Mouse (Mus musculus): Measurements from ENCODE around the gene Gm9803.
A peak's percentile ranks its signal among the peaks of the same experiment; 100 is the strongest.
"Not testable (repeated sequence)": the region's sequence is repeated elsewhere in the genome, so short reads cannot be mapped to it uniquely, and the experiment has no call there.

Gene Gm9803

DNA sequence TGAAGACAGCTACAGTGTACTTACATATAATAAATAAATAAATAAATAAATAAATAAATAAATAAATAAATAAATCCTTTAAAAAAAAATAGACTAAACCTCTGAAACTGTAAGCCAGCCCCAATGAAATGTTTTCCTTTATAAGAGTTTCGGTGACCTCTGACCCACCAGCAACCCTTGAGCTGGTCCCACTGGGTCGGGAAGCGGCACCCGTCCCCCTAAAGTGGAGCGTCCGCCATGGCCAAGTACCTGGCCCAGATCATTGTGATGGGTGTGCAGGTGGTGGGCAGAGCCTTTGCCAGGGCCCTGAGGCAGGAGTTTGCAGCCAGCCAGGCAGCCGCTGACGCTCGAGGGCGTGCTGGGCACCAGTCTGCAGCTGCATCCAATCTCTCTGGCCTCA lies at the start of gene Gm9803:
Gene Gm9803 (plus strand): TSS at position 154 of the 400 bp plus-strand sequence.
- not testable (repeated sequence) for DNase-seq

DNA sequence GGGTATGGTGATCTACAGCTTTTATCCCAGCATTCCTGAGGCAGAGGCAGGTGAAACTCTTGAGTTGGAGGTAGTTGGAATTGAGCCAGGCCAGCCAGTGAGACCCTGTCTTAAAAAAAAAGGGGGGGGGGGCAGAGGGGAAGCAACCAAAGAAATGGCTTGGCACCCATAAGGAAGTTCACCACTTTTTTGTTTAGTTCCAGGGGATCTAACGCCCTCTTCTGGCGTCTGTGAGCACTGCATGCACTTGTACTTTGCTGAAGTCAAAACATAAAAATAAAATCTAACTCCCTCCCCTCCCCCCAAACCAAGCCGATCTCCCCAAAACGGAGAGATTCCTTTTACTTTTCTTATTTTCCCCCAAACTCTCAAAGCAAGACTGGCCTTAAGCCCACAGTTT lies 48.5 kb upstream of the Gm9803 start:
- no peak for DNase-seq

- DNase-seq, result peak; percentile 60
Observed at GRCm38 (mm10) chr10:43477459-43477858, 46.4 kb upstream of the Gm9803 start.

DNA sequence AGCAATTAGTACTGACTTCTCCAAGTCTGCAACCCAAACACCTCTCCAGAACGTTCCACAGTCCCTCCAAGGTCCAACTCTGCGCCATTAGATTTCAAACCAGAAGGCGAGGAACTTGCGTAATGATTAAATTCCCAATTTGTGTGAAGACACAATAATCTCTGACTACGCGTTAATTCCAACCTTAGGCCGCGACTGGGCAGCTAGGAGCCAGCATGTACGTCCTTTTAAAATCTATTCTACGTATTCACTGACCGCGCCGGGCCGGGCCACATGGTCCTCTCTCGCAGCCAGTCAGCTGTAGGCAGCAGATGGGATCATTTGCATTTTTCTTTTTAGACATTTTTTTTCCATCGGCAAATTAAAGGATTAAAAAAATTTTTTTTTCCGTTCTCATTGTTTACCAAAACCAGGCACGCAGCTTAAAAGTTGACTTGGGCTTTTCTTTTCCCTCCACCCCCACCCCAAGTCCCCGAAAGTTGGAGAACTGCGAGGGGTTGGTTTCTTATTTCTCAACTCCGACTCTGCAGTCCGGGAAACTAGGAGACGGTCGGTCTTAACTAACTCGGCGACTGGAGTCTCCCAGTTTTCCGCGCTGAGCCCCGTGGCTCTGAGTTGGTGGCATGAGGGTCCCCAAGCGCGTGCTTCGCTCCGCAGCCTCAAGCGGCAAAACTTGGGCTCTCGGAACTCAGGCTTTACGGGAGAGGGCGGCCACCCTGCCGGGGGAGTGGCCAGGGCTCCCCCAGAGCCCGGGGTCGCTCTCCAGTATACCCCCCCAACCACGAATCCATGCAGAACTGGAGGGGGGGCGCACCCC lies 45.8 kb upstream of the Gm9803 start:
- peak; percentile 88 for DNase-seq

DNA sequence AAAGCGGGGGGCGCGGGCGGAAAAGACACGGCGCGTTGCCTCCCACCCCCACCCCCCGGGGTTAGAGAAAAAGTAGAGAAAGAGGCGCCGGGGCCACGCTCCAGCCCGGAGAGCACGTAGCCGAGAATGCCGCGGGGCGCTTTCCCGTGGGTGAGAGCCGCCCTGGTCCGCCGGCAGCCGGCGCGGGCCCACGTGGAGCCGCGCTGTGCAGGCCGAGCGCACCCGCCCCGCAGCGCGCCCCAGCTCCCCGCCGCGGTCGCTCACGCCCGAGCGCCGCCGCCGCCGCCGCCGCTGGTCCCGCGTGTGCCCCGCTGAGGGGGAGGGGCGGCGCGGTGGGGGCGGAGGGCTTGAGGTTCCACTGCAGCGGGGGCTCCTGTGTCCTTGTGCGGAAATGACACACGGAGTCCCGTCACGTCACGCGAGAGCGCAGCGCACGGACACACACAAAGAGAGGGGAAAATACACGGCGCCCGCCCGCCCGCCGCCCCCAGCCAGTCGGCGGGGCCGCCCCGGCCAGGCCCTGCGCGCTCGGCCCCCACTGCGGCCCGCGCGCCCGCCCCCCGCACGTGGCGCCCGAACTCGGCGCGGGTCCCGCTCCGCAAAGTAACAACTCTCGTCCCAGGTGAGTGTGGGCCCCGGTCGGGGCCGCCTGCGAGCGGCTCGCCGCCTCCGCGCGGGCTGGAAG lies 45.0 kb upstream of the Gm9803 start, which contains the start of gene Bend3:
Gene Bend3 (plus strand): TSS at position 81 of the 685 bp plus-strand sequence.
- peak; percentile 78 for DNase-seq

- DNase-seq, result peak; percentile 92
Observed at GRCm38 (mm10) chr10:43479436-43480157, 44.3 kb upstream of the Gm9803 start.

DNA sequence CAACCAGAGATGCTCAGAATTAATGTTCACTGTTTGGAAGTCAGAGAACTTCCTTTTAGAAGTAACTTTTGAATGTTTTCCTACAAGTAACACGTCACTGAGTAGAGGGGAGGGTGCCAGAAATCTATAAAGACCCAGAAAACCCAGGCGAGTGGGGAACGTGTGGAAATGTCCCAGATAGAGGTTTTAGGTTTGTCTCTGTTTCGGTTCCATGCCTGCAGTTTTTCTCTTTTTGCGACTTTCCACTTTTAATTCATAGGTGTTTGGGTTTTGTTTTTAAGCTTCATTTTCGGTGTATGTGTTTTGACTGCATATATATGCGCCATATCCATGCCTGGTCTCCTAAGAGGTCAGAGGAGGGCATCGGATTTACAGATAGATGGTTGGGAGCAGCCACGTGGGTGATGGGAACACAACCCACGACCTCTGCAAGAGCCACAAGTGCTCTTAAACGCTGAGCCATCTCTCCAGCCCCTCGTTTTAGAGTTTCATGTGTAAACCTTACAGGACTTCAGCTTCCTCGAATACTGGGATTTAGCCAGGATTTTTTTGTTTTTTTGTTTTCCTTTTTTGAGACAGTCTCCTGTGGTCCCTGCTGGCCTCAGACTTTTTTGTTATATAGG lies 43.5 kb upstream of the Gm9803 start:
- peak; percentile 20 for DNase-seq

GRCm38 (mm10) chr10:43481179-43481578 lies 42.7 kb upstream of the Gm9803 start:
- no peak for DNase-seq

- no peak for DNase-seq
Observed at GRCm38 (mm10) chr10:43482021-43482420, 41.9 kb upstream of the Gm9803 start.

- DNase-seq, result peak; percentile 45
Observed at GRCm38 (mm10) chr10:43483426-43483995, 40.4 kb upstream of the Gm9803 start.

GRCm38 (mm10) chr10:43485751-43486268 lies 38.1 kb upstream of the Gm9803 start:
- DNase-seq, result no peak

DNA sequence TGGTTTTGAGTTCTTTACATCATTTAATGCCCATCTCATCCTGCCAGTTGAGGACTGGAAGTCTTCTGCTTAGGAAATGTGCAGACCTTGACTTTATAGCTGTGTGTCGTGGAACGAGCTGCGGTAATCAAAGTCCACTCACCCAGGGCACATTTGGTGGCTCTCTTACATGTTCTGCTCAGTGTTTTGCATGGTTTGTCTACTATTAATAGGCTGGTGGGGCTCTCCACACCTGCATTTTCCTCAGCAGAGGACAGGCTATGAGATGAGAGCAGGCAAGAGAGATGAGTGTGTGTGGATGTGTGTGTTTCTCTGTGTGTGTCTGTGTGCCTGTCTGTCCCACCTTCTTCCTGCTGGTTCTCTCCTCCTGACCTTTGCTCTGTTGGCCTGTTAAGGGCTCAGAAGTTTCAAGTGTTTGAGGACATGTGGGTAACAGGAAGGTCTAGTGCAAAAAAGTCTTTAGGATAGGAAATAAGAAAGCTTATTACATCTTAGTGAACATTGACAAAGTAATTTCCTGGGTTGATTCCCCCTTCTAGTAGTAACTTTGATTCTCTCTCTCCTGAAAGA lies 36.4 kb upstream of the Gm9803 start:
- DNase-seq, result no peak

GRCm38 (mm10) chr10:43488258-43488657 lies 35.6 kb upstream of the Gm9803 start:
- DNase-seq, result no peak

DNA sequence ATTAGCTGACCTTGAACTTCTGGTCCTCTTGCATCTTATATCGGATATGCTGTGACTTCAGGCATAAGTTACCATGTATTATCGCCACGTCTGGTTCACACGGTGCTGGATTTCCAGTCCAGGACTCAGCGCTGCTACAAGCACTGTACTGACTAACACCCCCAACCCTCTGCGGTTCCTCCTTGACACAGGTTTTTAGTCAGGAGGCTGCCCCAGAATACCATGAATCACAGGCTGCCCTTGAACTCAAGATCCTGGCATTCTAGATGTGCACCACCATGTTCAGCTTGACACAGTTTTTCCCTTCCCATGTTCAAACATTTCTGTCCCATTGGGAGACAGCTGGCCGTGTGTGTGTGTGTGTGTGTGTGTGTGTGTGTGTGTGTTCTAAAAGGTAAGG lies 34.7 kb upstream of the Gm9803 start:
- DNase-seq, result no peak

DNA sequence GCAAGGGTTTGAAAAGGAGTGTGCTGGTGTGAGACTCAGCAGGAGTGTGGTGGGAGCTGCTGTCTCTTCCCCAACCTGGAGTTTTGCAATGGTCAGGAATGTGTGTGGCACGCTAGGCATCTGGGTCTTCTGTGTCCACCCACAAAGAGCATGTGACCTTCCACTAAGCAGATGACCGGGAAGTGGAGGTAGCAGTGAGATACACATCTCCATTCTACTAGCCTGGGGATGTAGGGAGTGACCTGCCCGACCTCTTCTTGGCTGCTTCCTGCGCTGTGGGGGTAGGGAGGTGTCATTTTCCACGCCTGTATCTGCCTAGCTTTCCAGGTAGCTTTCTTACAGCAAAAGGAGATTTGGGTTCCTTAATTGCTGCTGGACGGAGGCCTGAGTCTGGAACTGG lies 34.3 kb upstream of the Gm9803 start:
- DNase-seq, result no peak

- no peak for DNase-seq
Observed at GRCm38 (mm10) chr10:43490034-43490433, 33.9 kb upstream of the Gm9803 start.

DNA sequence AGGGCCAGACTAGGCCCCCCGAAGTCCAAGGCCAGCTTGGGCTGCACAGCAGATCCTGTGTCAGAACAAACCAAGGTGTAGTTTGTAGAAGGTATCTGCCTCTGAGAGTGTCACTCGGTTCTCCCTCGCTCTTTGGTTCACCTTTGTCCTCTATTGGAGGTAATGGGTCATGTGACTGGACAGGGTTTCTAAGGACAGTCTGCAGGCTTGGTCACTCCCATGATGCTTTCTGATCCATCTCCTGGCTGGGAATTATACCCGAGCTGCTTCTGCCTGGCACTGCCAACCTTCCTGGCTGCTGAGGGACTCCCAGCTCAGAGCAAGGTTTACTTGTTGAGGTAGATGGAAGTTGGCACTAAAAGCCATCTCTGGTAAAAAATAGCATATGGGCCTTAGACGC lies 33.0 kb upstream of the Gm9803 start:
- DNase-seq, result no peak

DNA sequence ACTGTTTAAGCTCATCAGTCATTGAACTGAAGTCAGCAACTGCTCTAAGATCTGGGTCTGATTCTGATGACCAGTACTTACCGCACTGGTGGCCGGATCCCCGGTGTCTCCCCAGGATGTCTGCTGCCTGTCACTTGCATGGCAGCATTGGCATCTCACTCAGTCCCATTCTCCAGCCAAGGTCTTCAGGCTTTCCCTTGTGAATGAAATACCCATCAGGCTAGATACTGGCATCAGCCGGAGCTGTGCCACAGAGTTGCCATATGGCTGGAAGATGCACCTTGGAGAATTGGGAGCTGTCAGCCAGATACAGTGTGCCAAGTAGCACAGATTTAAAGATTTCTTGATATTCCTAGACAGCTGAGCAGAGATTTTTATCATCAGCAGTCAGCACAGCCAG lies 21.3 kb upstream of the Gm9803 start:
- no peak for DNase-seq

DNA sequence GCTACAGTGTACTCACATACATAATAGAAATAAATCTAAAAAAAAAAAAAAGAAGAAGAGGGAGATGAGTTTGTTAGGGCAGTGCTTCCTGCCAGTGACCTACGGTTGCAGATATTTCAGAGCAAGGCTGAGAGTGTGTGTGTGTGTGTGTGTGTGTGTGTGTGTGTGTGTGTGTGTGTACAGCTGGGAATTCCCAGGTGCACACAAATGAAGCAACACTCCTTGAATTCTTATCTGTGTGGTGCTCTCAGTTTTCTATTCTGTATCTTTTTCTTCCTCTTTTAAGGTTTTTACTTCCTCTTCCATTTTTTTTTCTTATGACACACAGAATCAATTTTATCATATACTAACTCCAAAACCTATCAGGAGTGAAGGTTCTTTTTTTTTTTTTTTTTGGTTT lies 19.6 kb upstream of the Gm9803 start:
- no peak for DNase-seq

GRCm38 (mm10) chr10:43507051-43507450 lies 16.8 kb upstream of the Gm9803 start:
- DNase-seq, result no peak

GRCm38 (mm10) chr10:43509228-43509627 lies 14.7 kb upstream of the Gm9803 start:
- no peak for DNase-seq

GRCm38 (mm10) chr10:43512976-43513375 lies 10.9 kb upstream of the Gm9803 start:
- no peak for DNase-seq

Data from embryo, embryonic 11 days (tissue).